Mouse (Mus musculus) 3134 (cell line): ENCODE measurements around the gene Olfr1490.
"Not testable (repeated sequence)": the region's sequence is repeated elsewhere in the genome, so short reads cannot be mapped to it uniquely, and the experiment has no call there.

Experiments used
- DNase-seq: peaks from one replicate; pipeline ENCODE4 v3.0.0-alpha.2; 2011; ENCODE audit warnings: low spot score; ENCODE audit not compliant: insufficient read length; ENCODE audit errors: extremely low read depth

The Olfr1490 gene

GRCm38 (mm10) chr19:13650791-13651190, at the start of gene Olfr1490:
Gene Olfr1490, plus strand, starts transcription at chr19:13651091.
- no peak for DNase-seq

- not testable (repeated sequence) for DNase-seq
These were observed 33.8 kb upstream of the Olfr1490 start, which contains the start of gene Olfr1487 for GRCm38 (mm10) chr19:13617075-13617474. Gene Olfr1487, plus strand, starts transcription at chr19:13617375.

- DNase-seq: no peak
These were observed 19.6 kb upstream of the Olfr1490 start, which contains the start of gene Olfr1489 for GRCm38 (mm10) chr19:13631321-13631720. Gene Olfr1489, plus strand, starts transcription at chr19:13631621.

GRCm38 (mm10) chr19:13696968-13697367, 46.1 kb downstream of the Olfr1490 start, which contains the start of gene Olfr1491:
Gene Olfr1491, plus strand, starts transcription at chr19:13697268.
- DNase-seq: no peak
